Mouse (Mus musculus): Measurements from ENCODE around the gene Slc15a3. TPM values are rescaled to one million over a fixed set of nuclear protein-coding genes. Genes with fewer than 3 reads are reported as not detected.
A peak's percentile ranks its signal among the peaks of the same experiment; 100 is the strongest.

The Slc15a3 gene
- polyA plus RNA-seq, 1 experiment: 0.67 TPM

GRCm38 (mm10) chr19:10896849-10897248, 57.3 kb downstream of the Slc15a3 start:
- Histone ChIP-seq H3K4me3 (replicated peaks) (peak overlapping the region; percentile 88), H3K27me3 (ENCODE audit: control insufficient read depth) (no peaks in the 10 kb centered on the region), H3K4me1 (ENCODE audit: control insufficient read depth) (peaks cover 32% of the 10 kb centered on the region), H3K36me3 (ENCODE audit: control insufficient read depth) (peaks cover 48% of the 10 kb centered on the region), H3K9me3 (ENCODE audit: control insufficient read depth, low read length) (no peaks in the 10 kb centered on the region)
- TF ChIP-seq TAL1 (IDR thresholded peaks at IDR 0.05; ENCODE audit: low read length) (no peak), GATA1 (IDR thresholded peaks at IDR 0.05; ENCODE audit: low read length) (no peak)

- H3K36me3 ChIP-seq (ENCODE audit: control insufficient read depth): peaks cover 55% of the 10 kb centered on the region
- no peak overlapping the region for H3K4me3 ChIP-seq (replicated peaks)
- peaks cover 32% of the 10 kb centered on the region for H3K4me1 ChIP-seq (ENCODE audit: control insufficient read depth)
- no peaks in the 10 kb centered on the region for H3K27me3 ChIP-seq (ENCODE audit: control insufficient read depth)
- TF ChIP-seq TAL1 (IDR thresholded peaks at IDR 0.05; ENCODE audit: low read length) (no peak), GATA1 (IDR thresholded peaks at IDR 0.05; ENCODE audit: low read length) (no peak)
- no peaks in the 10 kb centered on the region for H3K9me3 ChIP-seq (ENCODE audit: control insufficient read depth, low read length)
Observed at GRCm38 (mm10) chr19:10897491-10897890, 58.0 kb downstream of the Slc15a3 start.

- Histone ChIP-seq H3K4me3 (replicated peaks) (no peak overlapping the region), H3K36me3 (ENCODE audit: control insufficient read depth) (peaks cover 83% of the 10 kb centered on the region), H3K27me3 (ENCODE audit: control insufficient read depth) (no peaks in the 10 kb centered on the region), H3K4me1 (ENCODE audit: control insufficient read depth) (peaks cover 21% of the 10 kb centered on the region), H3K9me3 (ENCODE audit: control insufficient read depth, low read length) (no peaks in the 10 kb centered on the region)
- TF ChIP-seq TAL1 (IDR thresholded peaks at IDR 0.05; ENCODE audit: low read length) (no peak), GATA1 (IDR thresholded peaks at IDR 0.05; ENCODE audit: low read length) (no peak)
Observed at GRCm38 (mm10) chr19:10900315-10900714, 60.8 kb downstream of the Slc15a3 start.

- Histone ChIP-seq H3K27me3 (ENCODE audit: control insufficient read depth) (no peaks in the 10 kb centered on the region), H3K4me3 (replicated peaks) (no peak overlapping the region), H3K4me1 (ENCODE audit: control insufficient read depth) (peaks cover 14% of the 10 kb centered on the region), H3K9me3 (ENCODE audit: control insufficient read depth, low read length) (no peaks in the 10 kb centered on the region), H3K36me3 (ENCODE audit: control insufficient read depth) (peaks cover 90% of the 10 kb centered on the region)
- TF ChIP-seq TAL1 (IDR thresholded peaks at IDR 0.05; ENCODE audit: low read length) (no peak), GATA1 (IDR thresholded peaks at IDR 0.05; ENCODE audit: low read length) (no peak)
Observed at GRCm38 (mm10) chr19:10901046-10901445, 61.5 kb downstream of the Slc15a3 start.

- H3K4me1 ChIP-seq (ENCODE audit: control insufficient read depth): no peaks in the 10 kb centered on the region
- H3K9me3 ChIP-seq (ENCODE audit: control insufficient read depth, low read length): no peaks in the 10 kb centered on the region
- H3K4me3 ChIP-seq (replicated peaks): no peak overlapping the region
- peaks cover 88% of the 10 kb centered on the region for H3K36me3 ChIP-seq (ENCODE audit: control insufficient read depth)
- TF ChIP-seq GATA1 (IDR thresholded peaks at IDR 0.05; ENCODE audit: low read length) (no peak), TAL1 (IDR thresholded peaks at IDR 0.05; ENCODE audit: low read length) (no peak)
- H3K27me3 ChIP-seq (ENCODE audit: control insufficient read depth): no peaks in the 10 kb centered on the region
Observed at GRCm38 (mm10) chr19:10904512-10904911, 65.0 kb downstream of the Slc15a3 start.

GRCm38 (mm10) chr19:10904927-10905727, 65.6 kb downstream of the Slc15a3 start:
- no peak overlapping the region for H3K4me3 ChIP-seq (replicated peaks)
- TF ChIP-seq GATA1 (IDR thresholded peaks at IDR 0.05; ENCODE audit: low read length): no peak

GRCm38 (mm10) chr19:10905728-10906000, 66.1 kb downstream of the Slc15a3 start:
- peaks cover 77% of the 10 kb centered on the region for H3K36me3 ChIP-seq (ENCODE audit: control insufficient read depth)
- H3K27me3 ChIP-seq (ENCODE audit: control insufficient read depth): no peaks in the 10 kb centered on the region
- H3K4me1 ChIP-seq (ENCODE audit: control insufficient read depth): no peaks in the 10 kb centered on the region
- TF ChIP-seq TAL1 (IDR thresholded peaks at IDR 0.05; ENCODE audit: low read length) (no peak), GATA1 (IDR thresholded peaks at IDR 0.05; ENCODE audit: low read length) (no peak)
- no peaks in the 10 kb centered on the region for H3K9me3 ChIP-seq (ENCODE audit: control insufficient read depth, low read length)
- no peak overlapping the region for H3K4me3 ChIP-seq (replicated peaks)

More at GRCm38 (mm10) chr19:10904927-10905727, 65.6 kb downstream of the Slc15a3 start:
- Histone ChIP-seq H3K9me3 (ENCODE audit: control insufficient read depth, low read length) (no peaks in the 10 kb centered on the region), H3K36me3 (ENCODE audit: control insufficient read depth) (peaks cover 82% of the 10 kb centered on the region), H3K4me1 (ENCODE audit: control insufficient read depth) (no peaks in the 10 kb centered on the region), H3K27me3 (ENCODE audit: control insufficient read depth) (no peaks in the 10 kb centered on the region)

- H3K36me3 ChIP-seq (ENCODE audit: control insufficient read depth): peaks cover 54% of the 10 kb centered on the region
- H3K4me3 ChIP-seq (replicated peaks): no peak overlapping the region
- no peaks in the 10 kb centered on the region for H3K27me3 ChIP-seq (ENCODE audit: control insufficient read depth)
- no peaks in the 10 kb centered on the region for H3K4me1 ChIP-seq (ENCODE audit: control insufficient read depth)
- no peak for TF ChIP-seq TAL1 (IDR thresholded peaks at IDR 0.05; ENCODE audit: low read length)
- H3K9me3 ChIP-seq (ENCODE audit: control insufficient read depth, low read length): no peaks in the 10 kb centered on the region
Observed at GRCm38 (mm10) chr19:10907891-10908290, 68.4 kb downstream of the Slc15a3 start.

Other genes starting within 250 kb of the Slc15a3 start
- gene Ddb1, start 234.4 kb upstream of the Slc15a3 start, polyA plus RNA-seq (2012): 2.3 and 2.8 TPM in 2 replicates
- gene Tkfc, start 234.1 kb upstream of the Slc15a3 start, polyA plus RNA-seq (2012): 0.31 and 0.64 TPM in 2 replicates
- gene Vwce, start 205.5 kb upstream of the Slc15a3 start, polyA plus RNA-seq (2012): 0.11 and 0.12 TPM in 2 replicates
- not detected in 2 replicates for gene Pga5, start 161.7 kb upstream of the Slc15a3 start, polyA plus RNA-seq (2012)
- 2.4 and 3.2 TPM in 2 replicates for gene Vps37c, start 151.0 kb upstream of the Slc15a3 start, polyA plus RNA-seq (2012)
- not detected in 2 replicates for gene Cd5, start 100.7 kb upstream of the Slc15a3 start, polyA plus RNA-seq (2012)
- gene Cd6, start 9.7 kb upstream of the Slc15a3 start, polyA plus RNA-seq (2012): not detected in 2 replicates
- 0.05 TPM in 2 replicates for gene Tmem132a, start 30.2 kb downstream of the Slc15a3 start, polyA plus RNA-seq (2012)
- 1.3 and 1.4 TPM in 2 replicates for gene Tmem109, start 42.3 kb downstream of the Slc15a3 start, polyA plus RNA-seq (2012)
- gene Prpf19, start 55.5 kb downstream of the Slc15a3 start, polyA plus RNA-seq (2012): 3.2 and 4.1 TPM in 2 replicates
- not detected in 2 replicates for gene Zp1, start 80.9 kb downstream of the Slc15a3 start, polyA plus RNA-seq (2012)
- gene Ptgdr2, start 97.4 kb downstream of the Slc15a3 start, polyA plus RNA-seq (2012): not detected in 2 replicates
- gene Ccdc86, start 109.5 kb downstream of the Slc15a3 start, polyA plus RNA-seq (2012): 1.2 and 1.4 TPM in 2 replicates
- gene Ms4a10, start 134.9 kb downstream of the Slc15a3 start, polyA plus RNA-seq (2012): not detected in 2 replicates
- gene Ms4a15, start 153.5 kb downstream of the Slc15a3 start, polyA plus RNA-seq (2012): not detected in 2 replicates
- not detected in 2 replicates for gene Ms4a18, start 178.3 kb downstream of the Slc15a3 start, polyA plus RNA-seq (2012)
- gene Ms4a8a, start 241.4 kb downstream of the Slc15a3 start, polyA plus RNA-seq (2012): not detected in 2 replicates

Measured in erythroblast, embryonic 14.5 days (primary cell).